Mouse (Mus musculus) retina, embryonic 14.5 days (tissue): ENCODE results near the gene Rnf38.

Source experiments
- DNase-seq: peaks from one replicate; pipeline ENCODE4 v3.0.0-alpha.2; 2015; ENCODE audit warnings: low spot score

The Rnf38 gene

DNA sequence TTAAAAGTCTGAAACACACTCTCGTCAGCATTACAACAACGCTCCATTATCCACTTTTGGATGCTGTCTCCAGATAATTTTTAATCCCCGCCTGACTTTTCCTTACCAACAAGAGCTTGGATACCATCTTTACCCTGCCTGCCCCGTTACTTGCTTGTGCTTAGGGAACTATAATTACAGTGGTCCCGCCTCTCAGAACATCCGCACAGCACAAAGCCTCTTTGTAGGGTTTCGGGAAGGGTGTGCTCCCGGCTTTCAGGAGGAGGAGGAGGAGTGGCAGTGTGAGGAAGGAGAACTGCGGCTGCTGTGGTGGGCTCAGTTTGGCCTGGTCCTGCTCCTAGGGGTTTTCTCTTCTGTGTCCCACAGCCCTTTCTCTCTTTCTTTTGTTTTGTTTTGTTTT lies 9.4 kb downstream of the Rnf38 start:
- DNase-seq, result no peak

DNA sequence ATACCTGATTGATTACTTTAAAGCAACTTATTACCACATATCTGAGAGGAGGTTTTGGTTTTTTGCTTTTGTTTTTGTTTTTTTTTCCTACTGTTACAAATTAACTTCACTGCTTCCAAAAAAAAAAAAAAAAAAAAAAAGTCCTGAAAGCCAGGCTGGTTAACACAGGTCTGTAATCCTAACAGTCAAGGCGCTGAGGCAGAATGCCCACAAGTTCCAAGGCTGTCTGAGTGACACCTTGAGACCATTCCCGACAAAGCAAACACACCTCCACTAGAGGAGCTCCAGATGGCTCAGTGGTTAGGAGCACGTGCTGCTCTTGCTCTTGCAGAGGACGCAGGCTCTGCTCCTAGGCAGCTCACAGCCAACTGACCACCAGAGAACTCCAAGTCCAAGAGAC lies 10.1 kb downstream of the Rnf38 start:
- no peak for DNase-seq

DNA sequence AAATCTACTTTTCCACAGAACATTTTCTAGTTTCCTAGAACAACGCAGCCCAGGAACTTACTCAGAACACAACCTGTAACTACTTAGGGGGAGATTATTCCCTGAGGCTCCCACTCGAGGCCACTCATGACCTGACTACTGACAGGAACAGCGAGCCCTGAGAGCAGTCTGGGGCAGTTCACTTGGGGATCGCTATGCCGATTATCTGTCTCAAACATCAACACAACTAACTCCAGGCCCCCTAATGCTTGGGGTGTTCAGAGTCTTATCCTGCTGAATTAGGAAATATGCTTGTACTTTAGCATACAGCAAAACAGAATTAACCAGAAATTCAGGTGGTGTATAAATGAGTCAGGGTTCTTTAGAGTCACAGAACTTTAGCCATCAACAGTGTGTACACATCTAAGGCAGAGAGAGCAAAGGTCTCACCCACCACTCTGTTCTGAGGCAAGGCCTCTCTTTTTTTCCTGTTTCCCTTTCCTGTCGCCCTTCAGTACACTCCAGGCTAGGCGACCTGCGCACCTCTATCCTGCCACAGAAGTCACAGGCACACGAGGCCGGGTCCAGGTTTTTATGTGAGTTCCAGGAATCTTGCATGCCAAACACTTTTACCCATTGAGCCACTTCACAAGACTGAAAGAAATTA lies 16.7 kb downstream of the Rnf38 start:
- no peak for DNase-seq

DNA sequence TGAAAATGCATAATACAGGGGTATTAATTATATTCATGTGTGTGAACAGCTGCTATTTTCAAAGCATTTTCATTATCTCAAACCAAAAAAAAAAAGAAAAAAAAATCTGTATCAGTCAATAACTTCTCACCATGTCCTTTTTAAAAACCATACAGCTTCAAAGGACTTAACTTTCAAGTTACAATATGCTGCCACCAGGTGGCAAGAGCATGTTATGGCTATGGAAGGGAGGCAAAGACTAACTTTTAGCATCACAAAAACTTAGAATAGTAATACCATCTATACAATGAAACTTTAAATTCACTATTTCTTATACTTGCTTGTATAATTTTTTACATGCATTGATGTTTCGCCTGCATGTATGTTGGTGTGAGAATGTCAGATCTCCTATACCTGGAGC lies 33.6 kb downstream of the Rnf38 start:
- DNase-seq, result peak; percentile 29

DNA sequence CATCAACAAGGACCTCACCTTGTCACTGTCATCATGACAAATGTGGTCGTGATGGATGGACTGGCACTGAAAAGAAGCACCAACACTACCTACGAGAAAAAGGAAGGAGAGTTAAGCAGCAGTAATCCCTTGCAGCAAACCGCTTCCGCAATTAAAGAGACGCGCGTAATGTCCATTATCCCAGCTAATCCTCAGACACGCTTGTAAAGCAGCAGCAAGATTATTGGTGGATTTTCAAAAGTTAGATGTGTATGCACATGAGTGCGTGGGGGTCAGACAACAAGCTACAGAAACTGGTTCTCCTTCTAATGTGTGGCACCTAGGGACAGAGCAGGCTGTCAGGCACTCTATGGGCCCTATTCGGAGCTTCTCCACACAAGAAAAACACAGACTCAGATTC lies 46.2 kb downstream of the Rnf38 start:
- no peak for DNase-seq

DNA sequence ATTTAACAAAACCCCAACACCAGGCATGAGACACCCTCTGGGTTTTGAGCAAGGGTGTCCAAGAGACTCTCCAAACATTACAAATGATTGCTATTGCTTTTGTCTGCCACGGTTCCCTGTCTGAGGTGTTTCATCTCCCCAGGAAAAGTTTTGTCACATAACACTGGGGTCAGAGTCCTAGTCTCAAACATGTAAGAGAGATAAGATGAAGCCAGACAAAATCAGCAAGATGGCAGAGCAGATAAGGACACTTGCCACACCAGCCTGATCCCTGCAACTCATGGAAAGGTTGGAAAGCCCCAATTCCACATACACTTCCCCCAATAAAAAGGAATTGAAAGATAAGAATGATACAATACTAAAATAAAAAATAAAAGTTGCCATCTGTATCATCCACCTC lies 49.7 kb downstream of the Rnf38 start:
- DNase-seq, result no peak

DNA sequence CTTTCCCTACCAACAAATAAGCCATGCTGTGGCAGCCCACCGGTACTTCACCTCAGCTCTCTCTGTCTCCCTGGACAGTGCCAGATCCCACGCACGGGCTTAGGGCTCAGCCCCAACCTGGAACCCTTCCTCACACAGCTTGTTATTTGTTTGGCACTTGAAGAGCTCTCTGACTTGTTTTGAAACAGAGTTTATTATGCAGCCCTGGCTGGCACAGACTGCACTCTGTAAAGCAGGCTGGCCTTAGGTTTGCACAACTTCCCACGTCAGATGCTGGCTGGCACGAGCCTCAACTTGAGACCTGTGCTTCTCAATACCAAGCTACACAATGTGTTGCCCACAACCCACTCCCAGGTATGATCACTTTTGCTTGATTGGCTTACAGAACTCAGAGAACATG lies 53.8 kb downstream of the Rnf38 start:
- DNase-seq, result no peak

DNA sequence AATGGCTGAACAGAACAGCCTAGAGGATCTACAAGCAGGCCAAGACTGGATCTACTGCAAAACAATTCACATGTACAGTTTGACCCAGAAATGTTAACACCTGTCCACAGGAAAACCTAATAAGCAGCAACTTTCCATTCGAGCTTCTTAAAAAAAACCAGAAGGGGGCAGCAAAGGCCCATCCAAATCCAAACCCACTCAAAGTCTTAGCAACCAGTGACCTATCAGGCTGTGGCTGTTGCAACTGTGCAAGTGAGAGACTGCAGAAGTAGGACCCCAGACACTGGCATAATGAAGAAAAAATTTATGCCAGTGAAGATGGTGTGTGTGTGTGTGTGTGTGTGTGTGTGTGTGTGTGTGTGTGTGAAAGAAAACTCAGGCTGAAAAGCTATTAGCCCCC lies 60.4 kb downstream of the Rnf38 start:
- DNase-seq, result peak; percentile 93

DNA sequence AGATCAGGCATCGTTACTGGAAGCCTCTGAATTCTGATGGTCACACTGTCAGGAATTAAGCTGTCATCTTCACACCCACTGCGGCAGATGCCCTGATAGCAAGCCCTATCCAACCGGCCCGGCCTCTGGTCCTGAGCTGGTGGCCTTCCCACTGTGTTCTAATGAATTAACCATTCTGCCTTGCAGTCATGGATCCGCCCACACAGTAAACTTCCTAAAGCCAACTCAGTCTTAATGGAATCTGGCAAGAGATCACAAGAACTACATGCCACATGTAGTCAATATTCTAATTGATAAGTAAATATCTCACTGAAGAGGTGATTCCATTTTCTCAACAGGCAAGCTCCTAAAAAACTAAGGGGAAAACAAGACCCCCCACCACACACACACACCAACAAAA lies 60.9 kb downstream of the Rnf38 start:
- DNase-seq, result no peak

DNA sequence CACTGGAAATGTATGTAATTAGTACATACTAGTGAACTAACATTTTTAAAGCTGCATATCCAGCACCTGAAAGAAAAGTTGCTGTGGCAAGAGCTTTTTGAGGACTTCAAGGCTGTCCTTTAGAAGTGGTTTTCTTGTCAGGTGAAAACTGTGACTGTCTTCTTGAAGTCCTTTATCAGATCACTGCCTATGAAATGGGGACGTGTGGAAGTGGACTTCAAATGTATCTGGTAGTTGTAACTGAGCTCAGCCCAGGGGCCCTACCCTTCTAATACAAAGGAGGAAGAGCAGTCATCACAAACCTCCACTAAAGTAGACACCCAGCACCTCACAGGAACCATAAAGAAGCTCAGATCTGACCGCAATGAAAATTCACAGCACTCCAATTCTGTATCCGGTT lies 63.7 kb downstream of the Rnf38 start:
- DNase-seq, result no peak

DNA sequence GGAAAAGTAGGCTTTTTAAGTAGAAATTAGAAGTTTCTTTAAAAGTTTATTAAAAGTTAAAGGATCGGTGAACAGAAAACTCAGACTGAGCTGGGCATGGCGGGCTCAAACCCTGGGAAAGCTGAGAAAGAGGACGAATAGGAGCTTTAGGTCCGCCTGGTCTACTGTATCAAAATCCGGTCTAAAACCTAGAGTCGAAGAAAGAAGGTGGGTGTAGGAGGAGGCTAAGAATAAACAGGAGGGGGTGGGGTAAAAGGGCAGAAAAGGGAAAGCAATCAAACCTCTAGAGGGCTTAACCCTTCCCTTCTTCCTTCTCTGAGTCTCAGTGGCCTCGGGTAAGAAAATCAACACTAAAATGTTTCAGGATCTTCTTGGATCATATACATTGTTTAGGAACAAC lies 64.8 kb downstream of the Rnf38 start:
- no peak for DNase-seq

DNA sequence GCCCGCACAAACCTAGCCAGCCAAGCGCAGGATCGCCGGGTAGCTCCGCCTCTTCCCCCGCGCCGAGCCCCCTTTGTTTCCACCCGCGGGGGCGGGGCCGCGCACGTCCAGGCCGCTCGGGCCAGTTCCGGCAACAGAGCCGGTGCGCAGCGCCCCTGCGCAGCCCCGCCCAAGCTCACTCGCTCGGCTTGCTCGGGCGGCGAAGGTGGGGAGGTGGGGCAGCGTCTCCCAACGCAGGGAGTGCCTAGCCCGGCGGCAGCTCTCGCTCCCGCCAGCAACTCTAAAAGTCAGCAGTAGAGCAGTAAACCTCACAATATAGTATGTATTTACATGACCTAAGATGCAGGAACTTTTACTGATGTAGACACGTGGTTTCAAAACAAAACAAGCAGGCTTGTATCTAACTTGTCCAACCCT lies 65.3 kb downstream of the Rnf38 start:
- peak; percentile 96 for DNase-seq

DNA sequence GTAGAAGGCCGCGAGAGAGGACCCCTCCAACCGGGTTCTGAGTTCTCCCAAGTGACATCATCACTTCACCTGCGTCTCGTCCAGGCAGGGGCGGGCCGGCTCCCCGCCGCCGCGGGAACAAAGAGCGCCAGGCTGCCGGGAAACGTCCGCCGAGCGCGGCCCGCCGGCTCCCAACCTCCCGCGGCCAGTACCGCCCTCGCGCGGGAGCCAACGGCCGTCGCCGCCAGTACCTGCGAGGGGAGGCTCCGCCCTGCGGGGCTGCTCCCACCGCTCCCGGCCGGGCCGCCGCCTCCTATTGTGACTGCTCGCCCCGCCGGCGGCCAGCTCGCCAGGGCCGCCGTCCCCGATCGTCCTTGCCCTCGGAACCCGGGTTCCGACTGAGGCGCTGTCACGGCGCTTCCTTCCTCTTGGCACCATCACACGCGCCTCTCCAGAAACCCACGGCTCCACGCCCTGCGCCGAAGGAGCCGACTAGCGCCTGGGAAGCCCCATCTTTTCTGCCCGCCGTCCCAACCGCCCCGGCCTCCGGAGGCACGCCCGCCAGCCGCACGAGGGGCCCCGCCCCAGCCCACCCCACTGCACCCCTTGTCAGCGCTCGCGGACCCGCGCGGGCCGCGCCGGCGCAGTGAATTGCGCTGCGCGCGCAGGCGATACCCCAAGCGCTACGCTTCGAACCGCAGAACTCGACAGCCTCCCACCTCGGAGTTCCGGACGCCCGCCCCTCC lies 66.0 kb downstream of the Rnf38 start:
- DNase-seq, result peak; percentile 96

DNA sequence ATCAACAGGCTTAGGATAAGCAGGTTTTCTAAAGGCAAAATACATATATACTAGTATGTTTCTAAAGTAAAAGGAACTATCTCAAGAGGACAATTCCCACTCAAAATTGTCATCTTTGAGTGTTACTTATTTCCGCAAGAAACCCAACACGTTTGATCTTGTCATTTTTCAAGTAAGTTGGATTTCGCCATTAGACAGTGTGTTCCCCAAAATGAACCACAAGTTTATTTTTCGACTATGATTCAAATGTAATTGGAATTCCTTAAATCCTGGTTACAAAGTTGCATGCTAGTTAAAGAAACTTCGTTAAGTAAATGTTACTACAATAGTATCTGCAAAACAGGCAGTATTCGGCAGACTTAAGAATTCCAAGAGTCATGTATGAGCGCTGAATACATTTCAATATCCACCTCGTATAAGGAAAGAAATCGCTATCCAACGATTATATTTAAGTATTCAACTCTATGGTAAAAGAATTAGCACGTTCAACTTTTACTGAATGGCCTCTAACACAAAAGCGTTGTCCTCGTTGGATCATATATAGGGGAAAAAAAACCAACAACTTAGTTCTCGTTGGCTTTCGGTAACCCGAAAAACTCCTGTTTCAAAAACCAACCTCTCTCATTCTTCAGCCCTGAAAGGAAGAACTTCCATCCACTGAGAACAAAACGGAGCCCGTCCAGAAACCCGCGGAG lies 66.7 kb downstream of the Rnf38 start:
- no peak for DNase-seq

DNA sequence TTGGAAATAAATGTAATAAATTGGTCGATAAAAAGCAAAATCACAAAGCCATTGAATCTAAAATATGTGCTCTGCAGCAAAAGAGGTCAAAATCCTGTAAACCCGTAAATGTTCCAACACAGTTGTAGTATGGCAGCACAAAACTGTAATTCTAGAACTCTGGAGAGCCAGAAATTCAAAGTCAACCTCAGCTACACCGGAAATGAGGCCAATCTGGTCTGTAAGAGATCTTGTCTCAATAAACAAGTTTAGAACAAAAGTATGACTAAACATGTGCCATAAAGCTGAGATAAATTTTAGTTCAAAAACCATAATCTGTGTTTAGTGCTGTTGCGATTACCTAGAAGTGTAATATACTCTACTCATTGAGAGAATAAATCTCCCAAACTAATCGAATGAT lies 69.0 kb downstream of the Rnf38 start:
- DNase-seq, result no peak

DNA sequence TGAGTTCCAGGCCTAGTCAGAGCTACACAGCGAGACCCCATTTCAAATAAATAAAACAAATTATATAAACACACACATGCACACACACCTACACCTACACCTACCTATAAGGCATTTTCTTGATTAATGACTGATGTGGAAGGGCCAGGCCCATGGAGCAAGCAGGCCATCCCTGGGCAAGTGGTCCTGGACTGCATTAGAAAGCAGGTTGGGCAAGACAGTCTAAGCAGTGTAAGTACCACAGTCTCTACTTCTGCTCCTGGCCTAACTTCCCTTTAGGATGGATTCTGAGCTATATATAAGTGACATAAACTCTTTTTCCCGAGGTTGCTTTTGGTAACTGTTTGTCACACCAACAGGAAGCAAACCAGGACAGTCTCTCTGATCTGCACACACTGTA lies 70.6 kb downstream of the Rnf38 start:
- DNase-seq, result no peak

DNA sequence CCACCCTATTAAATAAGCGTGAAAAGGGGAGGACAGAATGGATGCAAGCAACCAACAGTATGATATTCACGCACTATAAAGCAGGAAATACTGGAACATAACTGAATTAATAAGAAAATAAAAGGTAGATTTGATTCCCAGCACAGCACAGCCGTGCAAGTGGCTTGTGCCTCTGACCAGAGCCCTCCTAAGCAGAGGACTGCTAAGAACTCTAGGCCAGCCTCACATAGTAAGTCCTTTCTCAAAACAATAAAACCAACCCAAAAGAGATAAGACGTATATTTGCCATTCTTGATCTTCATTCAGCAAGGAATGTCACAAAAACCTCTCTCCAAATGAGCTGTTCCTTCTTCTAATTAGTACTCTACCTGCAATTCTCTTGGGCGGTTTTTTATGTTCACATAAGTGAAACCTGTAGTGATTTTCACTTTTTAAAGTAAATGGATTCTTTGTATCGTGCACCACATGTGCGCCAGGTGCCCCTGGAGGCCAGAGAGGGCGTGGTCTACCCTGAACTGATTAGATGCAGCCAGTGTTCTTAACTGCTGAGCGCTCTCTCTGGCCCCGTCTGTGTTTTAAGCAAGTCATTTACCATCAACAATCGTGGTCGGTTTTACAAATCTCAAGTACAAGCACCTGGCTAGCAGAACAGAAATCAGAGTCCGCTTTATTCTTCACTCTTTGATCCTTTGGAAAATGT lies 72.4 kb downstream of the Rnf38 start:
- no peak for DNase-seq

DNA sequence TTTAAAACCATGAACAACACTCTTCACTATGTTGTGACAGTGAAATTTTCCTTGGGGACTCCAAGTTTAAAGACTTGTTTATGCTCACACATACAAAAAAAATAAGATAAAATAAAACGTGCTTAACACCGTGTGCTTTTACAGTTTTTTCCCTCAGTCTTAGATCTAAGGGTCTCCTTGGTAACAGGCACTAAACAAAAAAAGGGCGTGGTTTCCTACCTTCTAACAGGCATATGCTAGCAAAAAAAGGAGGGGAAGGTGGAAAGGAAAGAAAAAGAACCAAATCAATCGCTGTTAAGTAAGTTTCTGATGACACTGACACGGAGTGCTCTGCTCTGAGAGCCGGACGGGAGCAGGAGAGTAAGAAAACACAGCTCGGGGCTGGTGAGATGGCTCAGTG lies 73.8 kb downstream of the Rnf38 start:
- no peak for DNase-seq

DNA sequence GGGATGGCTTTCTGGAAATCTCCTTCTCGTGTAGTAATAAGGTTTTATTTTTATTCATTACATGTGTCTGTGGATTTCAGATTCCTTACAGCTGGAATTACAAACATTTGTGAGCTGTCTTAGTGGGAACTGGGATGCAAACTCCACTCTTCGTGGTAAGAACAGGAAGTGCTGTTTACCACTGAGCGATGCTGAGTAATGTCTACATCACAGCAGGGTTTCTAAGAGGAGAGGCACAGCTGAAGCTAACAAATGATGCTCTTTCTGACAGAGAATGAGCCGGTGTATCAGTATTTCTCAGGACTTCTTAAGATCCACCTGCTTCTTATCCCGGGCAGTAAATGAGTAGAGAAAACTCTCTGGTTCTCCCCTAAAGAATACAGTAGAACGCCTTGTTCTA lies 77.1 kb downstream of the Rnf38 start:
- DNase-seq, result no peak

DNA sequence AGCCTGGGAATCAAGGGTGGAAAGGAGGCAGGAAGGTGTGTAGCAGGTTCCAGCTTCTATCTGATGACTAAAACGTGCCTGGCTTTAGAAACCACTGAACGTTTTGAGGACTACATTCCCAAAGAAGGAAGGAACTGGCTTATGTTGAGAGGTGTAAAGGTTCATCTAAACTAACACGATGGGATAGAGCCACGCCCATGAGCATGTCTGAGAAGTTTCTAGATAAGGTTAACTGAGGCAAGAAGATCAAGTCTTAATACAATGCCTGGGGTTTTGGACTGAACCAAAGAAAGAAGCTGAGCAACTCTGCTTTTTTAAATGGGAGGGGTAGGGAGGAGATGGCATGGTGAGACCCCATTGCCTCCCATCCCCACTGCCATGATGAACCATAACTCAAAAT lies 78.7 kb downstream of the Rnf38 start:
- DNase-seq, result no peak

DNA sequence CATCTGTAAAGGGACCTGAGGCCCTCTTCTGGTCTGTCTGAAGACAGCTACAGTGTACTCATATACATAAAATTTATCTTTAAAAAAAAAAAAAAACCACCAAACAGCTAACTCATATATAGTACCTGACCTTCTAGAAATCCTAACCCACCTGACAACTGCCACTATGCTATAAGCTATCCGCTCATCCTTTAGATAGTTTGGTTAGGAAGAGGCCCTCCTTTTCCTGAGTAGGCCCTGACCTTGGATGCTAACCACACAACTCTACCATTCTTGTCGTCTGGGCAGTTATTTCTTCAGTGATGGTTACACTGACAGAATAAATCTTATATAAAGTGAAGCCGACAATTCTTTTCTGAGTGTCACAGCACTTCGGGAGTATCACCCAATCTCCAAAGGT lies 80.7 kb downstream of the Rnf38 start:
- DNase-seq, result no peak

DNA sequence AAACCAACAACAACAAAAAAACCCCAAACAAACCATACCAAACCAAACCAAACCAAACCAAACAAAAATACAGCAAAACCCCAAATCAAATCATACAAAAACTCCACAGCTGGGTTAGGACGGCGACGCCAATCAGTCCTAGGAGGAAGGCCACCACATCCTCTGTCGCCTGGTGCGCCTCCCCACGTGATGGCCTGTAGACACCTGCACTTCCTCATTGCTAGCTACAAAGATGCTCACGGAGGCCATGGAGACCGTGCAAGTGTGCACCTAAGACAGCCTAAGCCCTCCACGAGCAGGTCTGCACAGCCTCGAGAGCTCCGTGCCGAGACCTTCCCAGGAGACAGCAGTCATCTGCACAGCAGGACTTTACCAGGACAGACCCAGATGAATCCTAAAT lies 106.8 kb downstream of the Rnf38 start:
- DNase-seq, result no peak
